Mouse (Mus musculus): ENCODE data around the gene Prickle2.
A peak's percentile ranks its signal among the peaks of the same experiment; 100 is the strongest.

Gene Prickle2

GRCm38 (mm10) chr6:92706145-92706466, at the start of gene Prickle2:
Prickle2 (minus strand) TSS chr6:92706155.
- no peak for DNase-seq (ENCODE audit: low spot score)

GRCm38 (mm10) chr6:92752737-92753136, 46.8 kb upstream of the Prickle2 start:
- no peak for DNase-seq (ENCODE audit: low spot score)

GRCm38 (mm10) chr6:92749420-92749819, 43.5 kb upstream of the Prickle2 start:
- DNase-seq (ENCODE audit: low spot score) = no peak

- no peak for DNase-seq (ENCODE audit: low spot score)
Observed at GRCm38 (mm10) chr6:92743605-92744004, 37.6 kb upstream of the Prickle2 start.

- DNase-seq (ENCODE audit: low spot score) = no peak
Observed at GRCm38 (mm10) chr6:92737116-92737515, 31.2 kb upstream of the Prickle2 start.

- no peak for DNase-seq (ENCODE audit: low spot score)
Observed at GRCm38 (mm10) chr6:92733651-92734050, 27.7 kb upstream of the Prickle2 start.

GRCm38 (mm10) chr6:92728514-92728913, 22.6 kb upstream of the Prickle2 start:
- no peak for DNase-seq (ENCODE audit: low spot score)

- peak; percentile 24 for DNase-seq (ENCODE audit: low spot score)
Observed at GRCm38 (mm10) chr6:92728084-92728483, 22.1 kb upstream of the Prickle2 start.

- DNase-seq (ENCODE audit: low spot score) = no peak
Observed at GRCm38 (mm10) chr6:92727351-92727986, 21.5 kb upstream of the Prickle2 start.

GRCm38 (mm10) chr6:92726121-92726520, 20.2 kb upstream of the Prickle2 start:
- DNase-seq (ENCODE audit: low spot score) = no peak

- no peak for DNase-seq (ENCODE audit: low spot score)
Observed at GRCm38 (mm10) chr6:92724394-92724793, 18.4 kb upstream of the Prickle2 start.

- DNase-seq (ENCODE audit: low spot score) = no peak
Observed at GRCm38 (mm10) chr6:92715806-92716205, 9.9 kb upstream of the Prickle2 start.

GRCm38 (mm10) chr6:92714748-92715147, 8.8 kb upstream of the Prickle2 start:
- no peak for DNase-seq (ENCODE audit: low spot score)

GRCm38 (mm10) chr6:92708137-92708536, 2.2 kb upstream of the Prickle2 start:
- DNase-seq (ENCODE audit: low spot score) = no peak

- DNase-seq (ENCODE audit: low spot score) = no peak
Observed at GRCm38 (mm10) chr6:92705353-92706144, 406 bp downstream of the Prickle2 start.

- DNase-seq (ENCODE audit: low spot score) = no peak
Observed at GRCm38 (mm10) chr6:92704810-92705209, 1.1 kb downstream of the Prickle2 start.

GRCm38 (mm10) chr6:92699491-92700209, 6.3 kb downstream of the Prickle2 start:
- no peak for DNase-seq (ENCODE audit: low spot score)

GRCm38 (mm10) chr6:92697807-92698206, 8.1 kb downstream of the Prickle2 start:
- DNase-seq (ENCODE audit: low spot score) = no peak

- DNase-seq (ENCODE audit: low spot score) = no peak
Observed at GRCm38 (mm10) chr6:92687317-92687716, 18.6 kb downstream of the Prickle2 start.

GRCm38 (mm10) chr6:92674394-92674925, 31.5 kb downstream of the Prickle2 start:
- DNase-seq (ENCODE audit: low spot score) = no peak

GRCm38 (mm10) chr6:92670518-92671147, 35.3 kb downstream of the Prickle2 start:
- DNase-seq (ENCODE audit: low spot score) = no peak

GRCm38 (mm10) chr6:92669623-92670022, 36.3 kb downstream of the Prickle2 start:
- DNase-seq (ENCODE audit: low spot score) = no peak

Measured in c-Kit-positive CD71-positive TER-119-positive erythroid progenitor cells, embryonic 14.5 days (primary cell).